Mouse (Mus musculus) neutrophil, adult 5-6 weeks (primary cell): Measurements from ENCODE around the gene Prepl. TPM values are rescaled to one million over a fixed set of nuclear protein-coding genes. Genes with fewer than 3 reads are reported as not detected.

Experiments
- ATAC-seq: fragments of 151-379, 151-347 bp; 2 replicates; pipeline ENCODE4 v1.8.0; 2017; ENCODE audit warnings: mild to moderate bottlenecking, moderate TSS enrichment; ENCODE audit not compliant: insufficient number of reproducible peaks, poor library complexity, low FRiP score, severe bottlenecking; ENCODE audit errors: extremely low read depth
- total RNA-seq: library from RNA; stranded (forward); fragments of 200-1000 nt; gene quantifications from 2 replicates; pipeline ENCODE4 v1.2.3, GENCODE M21; 2017

The Prepl gene
- total RNA-seq, 1 experiment from 2014 or later, result 20.1 TPM

DNA sequence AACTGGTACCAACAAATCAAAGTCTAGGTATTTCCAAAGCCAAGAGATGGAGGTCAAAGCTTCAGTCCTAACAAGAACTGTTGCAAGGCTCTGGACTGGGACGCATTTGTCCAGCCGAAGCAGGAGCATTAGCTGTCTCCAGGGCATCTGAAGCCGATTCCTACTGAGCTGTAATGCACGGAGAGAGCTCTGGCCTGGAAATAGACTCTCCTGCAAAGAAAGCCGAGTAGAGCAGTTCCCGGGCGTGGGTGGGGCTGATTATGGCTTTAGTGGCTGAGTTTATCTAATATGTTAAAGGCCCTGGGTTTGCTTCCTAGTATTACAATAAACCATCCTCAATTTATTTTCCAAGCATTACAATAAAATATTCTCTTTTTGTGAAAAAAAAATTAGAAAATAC lies 16.8 kb downstream of the Prepl start:
- ATAC-seq, result no peak

DNA sequence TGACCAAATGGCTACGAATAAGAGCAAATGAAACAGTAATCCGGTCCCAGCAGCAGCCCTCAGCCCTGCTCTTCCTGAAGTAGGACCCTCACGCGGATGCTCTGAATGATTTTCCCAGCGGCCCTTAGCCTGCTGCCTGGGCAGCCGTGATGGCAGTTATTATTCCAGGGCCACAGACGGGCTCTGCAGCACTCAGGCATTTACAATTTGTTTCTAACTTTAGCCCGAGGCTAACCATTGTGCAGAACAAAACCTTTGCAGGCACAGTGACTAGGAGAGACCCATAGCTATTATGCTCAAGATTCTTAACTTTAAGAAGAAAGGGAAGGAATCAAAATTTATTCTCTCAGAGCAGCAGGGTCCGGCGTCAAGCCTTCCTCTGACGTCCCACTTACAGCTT lies 17.7 kb downstream of the Prepl start:
- no peak for ATAC-seq

DNA sequence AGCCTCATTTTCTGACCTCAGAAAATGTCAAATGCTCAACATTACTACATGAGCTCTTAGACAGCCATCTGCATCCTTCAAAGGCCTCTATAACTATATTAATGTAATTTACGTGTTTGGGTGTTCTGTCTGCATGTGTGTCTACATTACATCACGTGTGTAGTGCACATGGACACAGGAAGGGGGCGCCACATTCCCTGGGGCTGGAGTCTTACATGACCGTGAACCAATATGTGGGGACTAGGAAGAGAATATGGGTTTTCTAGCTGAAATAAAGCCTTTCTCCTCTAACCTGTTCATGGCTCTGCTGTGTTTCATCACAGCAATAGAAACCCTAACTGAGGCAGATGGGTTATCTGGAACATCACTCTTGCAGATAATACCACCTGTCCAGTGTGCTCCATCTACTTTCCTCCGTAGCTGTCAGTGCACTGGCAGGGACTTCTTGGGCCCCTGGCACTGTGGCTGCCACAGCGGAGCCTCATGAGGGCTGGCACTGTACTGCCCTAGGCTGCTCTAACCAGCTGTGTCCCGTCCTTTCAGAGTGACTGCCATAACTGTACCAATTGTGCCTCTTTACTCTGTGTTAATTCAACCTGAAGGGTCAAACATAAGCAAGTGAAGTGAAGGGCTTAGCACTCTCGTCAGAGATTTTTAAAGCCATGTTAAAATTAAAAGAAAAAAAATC lies 18.8 kb downstream of the Prepl start:
- ATAC-seq, result no peak

- ATAC-seq, result no peak
Observed at GRCm38 (mm10) chr17:85070658-85071057, 19.4 kb downstream of the Prepl start.

GRCm38 (mm10) chr17:85067331-85067730 lies 22.7 kb downstream of the Prepl start:
- no peak for ATAC-seq

GRCm38 (mm10) chr17:85063560-85063959 lies 26.5 kb downstream of the Prepl start:
- no peak for ATAC-seq

GRCm38 (mm10) chr17:85059136-85059535 lies 30.9 kb downstream of the Prepl start:
- ATAC-seq, result no peak

GRCm38 (mm10) chr17:85058276-85058675 lies 31.8 kb downstream of the Prepl start:
- no peak for ATAC-seq

GRCm38 (mm10) chr17:85048379-85048778 lies 41.7 kb downstream of the Prepl start:
- ATAC-seq, result no peak

DNA sequence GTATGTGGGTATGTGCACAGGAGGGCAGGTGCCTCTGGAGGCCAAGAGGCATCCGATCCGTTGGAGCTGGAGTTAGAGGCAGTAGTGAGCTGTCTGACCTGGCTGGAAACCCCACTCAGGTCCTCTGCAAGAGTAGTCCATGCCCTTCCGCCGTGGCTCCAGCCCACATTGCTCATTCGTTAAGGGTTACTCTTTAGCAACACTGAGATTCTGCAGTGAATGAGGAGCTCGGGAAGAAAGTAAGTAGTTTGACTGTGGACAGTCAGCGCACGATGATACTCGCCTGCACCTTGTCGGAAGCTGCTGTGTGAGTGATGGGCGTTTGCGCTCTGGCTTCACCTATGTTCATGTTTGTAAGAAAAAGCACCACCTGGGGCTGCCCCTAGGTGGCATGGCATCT lies 44.9 kb downstream of the Prepl start:
- ATAC-seq, result no peak

GRCm38 (mm10) chr17:85044466-85044865 lies 45.6 kb downstream of the Prepl start:
- no peak for ATAC-seq

DNA sequence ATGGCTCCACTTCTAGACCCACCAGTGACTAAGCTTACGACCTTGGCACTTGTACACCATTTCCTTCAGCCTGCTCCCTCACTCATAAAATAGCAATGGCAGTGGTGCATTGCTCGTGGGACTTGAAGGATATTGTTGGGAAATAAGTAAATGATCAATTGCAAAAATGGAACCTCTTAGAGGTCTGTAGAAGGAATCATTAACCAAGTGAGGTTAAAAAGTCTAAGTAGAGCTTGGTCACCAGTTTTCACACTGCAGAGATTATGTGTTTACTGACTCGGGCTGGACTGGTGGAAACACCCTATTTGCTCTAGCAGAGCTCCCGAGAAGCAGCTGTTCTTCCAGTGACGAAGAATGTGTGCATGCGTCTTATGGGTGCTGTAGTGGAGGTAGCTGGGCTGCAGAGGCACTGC lies 46.6 kb downstream of the Prepl start:
- no peak for ATAC-seq

DNA sequence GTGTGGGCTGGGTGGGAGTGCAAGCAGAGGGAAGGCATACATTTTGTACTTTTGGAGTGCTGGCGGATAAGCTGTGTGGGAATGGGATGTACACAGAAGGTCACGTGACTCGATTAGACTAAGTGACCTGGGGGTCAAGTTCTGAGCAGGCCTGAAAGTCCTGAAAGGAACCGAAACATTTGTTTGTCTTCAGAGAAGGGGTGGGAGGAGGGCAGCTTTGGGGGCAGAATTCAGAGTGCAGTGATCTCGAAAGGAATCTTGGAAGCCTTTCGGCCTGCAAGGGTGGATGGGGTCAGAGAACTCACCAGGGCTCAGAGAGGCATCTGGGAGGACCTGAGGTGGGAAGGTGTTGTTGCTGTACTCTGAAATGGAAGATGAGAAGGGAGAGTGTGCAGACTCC lies 47.6 kb downstream of the Prepl start:
- no peak for ATAC-seq

DNA sequence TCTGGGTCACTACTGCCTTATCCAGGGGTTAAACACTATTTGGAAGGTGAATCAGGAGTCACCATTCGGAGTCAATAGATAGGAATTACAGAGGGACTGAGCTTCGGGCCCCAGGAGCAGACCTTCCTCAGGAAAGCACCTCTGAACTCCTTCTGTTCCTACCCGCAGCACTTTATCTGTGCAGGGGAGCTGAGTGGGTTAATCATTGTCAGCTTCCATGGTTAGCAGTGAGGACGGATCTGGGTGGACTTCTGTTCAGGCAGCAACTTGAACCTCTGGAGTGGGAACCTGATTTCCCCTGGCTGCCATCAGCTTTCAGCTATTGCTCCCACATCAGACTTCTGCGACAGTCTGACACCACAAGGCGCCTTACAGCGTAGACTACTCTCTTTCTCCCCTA lies 49.1 kb downstream of the Prepl start:
- no peak for ATAC-seq

DNA sequence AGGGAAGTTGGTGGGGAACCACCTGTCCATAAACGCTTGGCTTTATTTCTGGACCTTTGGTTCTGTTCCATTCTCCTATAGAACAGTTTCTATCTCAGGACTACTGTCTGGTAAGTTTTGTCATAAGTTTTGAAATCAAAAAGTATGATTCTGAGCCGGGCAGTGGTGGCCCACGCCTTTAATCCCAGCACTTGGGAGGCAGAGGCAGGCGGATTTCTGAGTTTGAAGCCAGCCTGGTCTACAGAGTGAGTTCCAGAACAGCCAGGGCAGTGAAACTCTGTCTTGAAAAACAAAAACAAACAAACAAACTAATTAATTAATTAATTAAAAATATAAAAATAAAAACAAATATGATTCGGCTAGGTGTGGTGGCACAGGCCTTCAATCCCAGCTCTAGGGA lies 51.3 kb downstream of the Prepl start:
- no peak for ATAC-seq

DNA sequence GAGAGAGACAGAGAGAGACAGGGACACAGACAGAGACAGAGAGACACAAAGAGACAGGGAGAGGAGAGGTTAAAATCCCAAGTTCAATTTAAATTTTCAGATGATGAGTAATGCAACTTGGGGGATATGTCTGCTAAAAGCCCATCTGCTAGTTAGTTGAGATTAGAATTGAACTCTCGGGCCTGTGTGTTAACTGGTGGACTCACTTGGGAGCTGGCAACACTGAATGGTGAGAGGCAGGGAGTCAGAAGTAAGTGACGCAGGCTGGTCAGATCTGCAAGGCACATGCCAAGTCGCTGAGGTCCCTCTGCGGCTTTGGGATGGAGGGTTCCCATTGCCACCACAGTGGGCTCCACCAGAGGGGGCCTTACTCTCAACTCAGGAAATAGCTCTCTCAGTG lies 51.7 kb downstream of the Prepl start:
- ATAC-seq, result no peak

DNA sequence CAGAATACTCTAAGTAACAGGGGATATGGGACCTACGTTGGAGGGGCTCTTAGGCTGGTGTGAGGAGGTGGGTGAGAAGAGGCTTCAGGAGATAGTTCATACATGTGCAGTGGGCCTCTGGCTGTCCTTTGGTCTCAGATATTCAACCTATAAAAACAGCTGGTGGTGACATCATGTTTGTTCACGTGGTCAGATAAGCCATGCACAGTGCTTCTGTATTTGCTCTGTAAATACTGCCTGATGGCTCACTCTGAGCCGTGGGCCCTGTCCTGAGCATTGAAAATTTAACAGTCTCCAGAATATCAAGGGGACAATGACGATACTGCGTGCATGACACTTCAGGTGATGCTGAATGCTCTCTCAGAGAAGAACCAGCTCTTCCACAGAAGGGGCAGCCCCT lies 52.2 kb downstream of the Prepl start:
- no peak for ATAC-seq

- ATAC-seq, result no peak
Observed at GRCm38 (mm10) chr17:85034068-85034467, 56.0 kb downstream of the Prepl start.

DNA sequence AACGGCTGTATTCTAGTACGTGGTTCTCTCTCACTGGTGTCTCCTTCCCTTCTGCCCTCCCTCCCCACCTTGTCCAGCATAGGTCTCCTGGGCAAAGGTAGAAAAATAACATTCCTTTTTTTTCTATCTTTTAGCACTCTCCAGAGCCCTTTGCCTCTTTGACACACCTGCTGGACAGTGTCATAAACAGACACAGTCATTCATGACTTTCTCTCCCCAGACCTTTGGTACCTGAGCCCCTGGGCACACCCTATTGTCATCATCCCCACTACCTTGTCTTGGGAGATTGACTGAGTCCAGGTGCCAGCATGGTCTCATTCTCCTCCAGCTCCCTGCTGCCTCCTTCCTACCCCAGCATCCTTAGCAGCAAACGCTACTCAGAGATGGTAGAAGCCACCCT lies 57.0 kb downstream of the Prepl start:
- no peak for ATAC-seq

DNA sequence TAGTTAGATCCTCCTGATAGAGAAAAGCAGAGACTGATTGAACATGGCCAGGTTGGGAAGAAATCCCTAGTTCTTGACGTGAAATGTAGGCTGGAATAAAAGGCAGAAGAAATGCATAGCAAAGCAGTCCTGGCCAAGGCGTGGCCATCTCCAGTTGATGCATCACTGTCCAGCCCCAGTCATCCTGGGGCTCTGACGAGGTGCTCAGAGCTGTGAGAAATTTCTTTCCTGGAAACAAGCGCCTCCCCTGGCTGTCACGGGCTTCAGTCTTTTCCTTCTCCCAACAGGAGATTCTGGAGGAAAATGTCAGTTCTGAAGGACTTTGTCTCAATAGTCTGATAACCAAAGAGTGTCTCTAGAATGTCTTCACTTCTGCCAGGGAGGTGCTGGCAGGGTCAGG lies 59.4 kb downstream of the Prepl start:
- no peak for ATAC-seq

DNA sequence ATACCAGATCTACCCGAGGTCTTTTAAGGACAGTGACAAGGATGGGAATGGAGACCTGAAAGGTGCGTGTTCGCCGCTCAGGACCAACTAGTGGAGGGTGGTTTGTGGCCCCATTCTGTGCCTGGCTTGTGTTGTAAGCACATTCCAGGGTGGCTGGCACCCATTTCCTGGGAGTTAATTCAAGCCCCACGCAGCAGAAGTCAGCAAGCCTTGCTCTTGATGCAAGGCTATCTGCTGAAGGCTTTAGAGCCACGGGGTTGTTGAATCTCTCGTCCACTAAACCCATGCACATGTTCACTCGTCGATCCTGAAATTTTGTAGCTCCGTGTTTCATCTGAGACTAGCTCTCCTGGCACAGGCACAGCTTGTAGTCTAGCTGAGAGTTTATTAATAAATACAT lies 61.2 kb downstream of the Prepl start:
- ATAC-seq, result no peak
